Mouse (Mus musculus): Measurements from ENCODE around the gene 9130230L23Rik. TPM values are rescaled to one million over a fixed set of nuclear protein-coding genes. Genes with fewer than 3 reads are reported as not detected.

The 9130230L23Rik gene
- not detected for total RNA-seq (2021)

- intact Hi-C loops (cut with DNase I): loop anchor here (5.0 kb wide), 1 partner anchor 103 kb away; no protein-coding TSS in a partner anchor
- no peak for DNase-seq (ENCODE audit: low spot score in 2 of 2)
These were observed at the start of gene 9130230L23Rik for GRCm38 (mm10) chr5:66004134-66004925. Gene 9130230L23Rik, minus strand, starts transcription at chr5:66004285.

GRCm38 (mm10) chr5:66052777-66053548 lies 48.9 kb upstream of the 9130230L23Rik start:
- DNase-seq (ENCODE audit: low spot score in 2 of 2): no peak
- intact Hi-C loops (cut with DNase I): no loop called here

GRCm38 (mm10) chr5:66050841-66051240 lies 46.8 kb upstream of the 9130230L23Rik start:
- no peak for DNase-seq (ENCODE audit: low spot score in 2 of 2)
- intact Hi-C loops (cut with DNase I): no loop called here

GRCm38 (mm10) chr5:66046356-66046755 lies 42.3 kb upstream of the 9130230L23Rik start:
- no peak for DNase-seq (ENCODE audit: low spot score in 2 of 2)
- intact Hi-C loops (cut with DNase I): no loop called here

GRCm38 (mm10) chr5:66043897-66044296 lies 39.8 kb upstream of the 9130230L23Rik start:
- no peak for DNase-seq (ENCODE audit: low spot score in 2 of 2)
- intact Hi-C loops (cut with DNase I): no loop called here

- no peak for DNase-seq (ENCODE audit: low spot score in 2 of 2)
- intact Hi-C loops (cut with DNase I): no loop called here
These were observed 38.7 kb upstream of the 9130230L23Rik start for GRCm38 (mm10) chr5:66042651-66043340.

- intact Hi-C loops (cut with DNase I): no loop called here
- DNase-seq (ENCODE audit: low spot score in 2 of 2): no peak
These were observed 36.7 kb upstream of the 9130230L23Rik start for GRCm38 (mm10) chr5:66040744-66041279.

- no peak for DNase-seq (ENCODE audit: low spot score in 2 of 2)
- intact Hi-C loops (cut with DNase I): no loop called here
These were observed 35.7 kb upstream of the 9130230L23Rik start for GRCm38 (mm10) chr5:66039813-66040212.

GRCm38 (mm10) chr5:66037066-66037465 lies 33.0 kb upstream of the 9130230L23Rik start:
- intact Hi-C loops (cut with DNase I): no loop called here
- no peak for DNase-seq (ENCODE audit: low spot score in 2 of 2)

GRCm38 (mm10) chr5:66036440-66037054 lies 32.5 kb upstream of the 9130230L23Rik start:
- DNase-seq (ENCODE audit: low spot score in 2 of 2): no peak
- intact Hi-C loops (cut with DNase I): no loop called here

- intact Hi-C loops (cut with DNase I): no loop called here
- DNase-seq (ENCODE audit: low spot score in 2 of 2): peak in 1 of 2 experiments; percentile 10
These were observed 30.5 kb upstream of the 9130230L23Rik start for GRCm38 (mm10) chr5:66034375-66035195.

GRCm38 (mm10) chr5:66032826-66033225 lies 28.7 kb upstream of the 9130230L23Rik start:
- no peak for DNase-seq (ENCODE audit: low spot score in 2 of 2)
- intact Hi-C loops (cut with DNase I): no loop called here

GRCm38 (mm10) chr5:66031699-66032098 lies 27.6 kb upstream of the 9130230L23Rik start:
- no peak for DNase-seq (ENCODE audit: low spot score in 2 of 2)
- intact Hi-C loops (cut with DNase I): no loop called here

- intact Hi-C loops (cut with DNase I): no loop called here
- DNase-seq (ENCODE audit: low spot score in 2 of 2): no peak
These were observed 24.1 kb upstream of the 9130230L23Rik start for GRCm38 (mm10) chr5:66028232-66028631.

GRCm38 (mm10) chr5:66027206-66027605 lies 23.1 kb upstream of the 9130230L23Rik start:
- no peak for DNase-seq (ENCODE audit: low spot score in 2 of 2)
- intact Hi-C loops (cut with DNase I): no loop called here

- DNase-seq (ENCODE audit: low spot score in 2 of 2): no peak
- intact Hi-C loops (cut with DNase I): no loop called here
These were observed 22.7 kb upstream of the 9130230L23Rik start for GRCm38 (mm10) chr5:66026796-66027195.

GRCm38 (mm10) chr5:66015449-66015961 lies 11.4 kb upstream of the 9130230L23Rik start:
- no peak for DNase-seq (ENCODE audit: low spot score in 2 of 2)
- intact Hi-C loops (cut with DNase I): no loop called here

GRCm38 (mm10) chr5:66014437-66014836 lies 10.4 kb upstream of the 9130230L23Rik start:
- intact Hi-C loops (cut with DNase I): no loop called here
- no peak for DNase-seq (ENCODE audit: low spot score in 2 of 2)

Data from left cerebral cortex, postnatal 25 days (tissue).